Mouse (Mus musculus) liver, embryonic 11.5 days (tissue): ENCODE data around the gene H2-DMb1. TPM values are rescaled to one million over a fixed set of nuclear protein-coding genes. Genes with fewer than 3 reads are reported as not detected.

Experiments
- ATAC-seq: fragments of 200-750 bp; cut with Nextera tagmentation; replicated peaks from 2 replicates; pipeline ENCODE4 v1.8.0; 2017; ENCODE audit warnings: moderate number of reproducible peaks, mild to moderate bottlenecking, moderate TSS enrichment, moderate library complexity; ENCODE audit not compliant: low FRiP score
- DNase-seq: peaks from one replicate; pipeline ENCODE4 v3.0.0-alpha.2; 2017; ENCODE audit warnings: low spot score
- H3K27ac ChIP-seq: fragments of 300-500 bp; sonication (generic); 2 replicates; pipeline ENCODE4 v1.5.1; 2014; ENCODE audit warnings: mild to moderate bottlenecking, low read depth, low read length, control low read depth
- H3K27me3 ChIP-seq: fragments of 300-500 bp; sonication (generic); replicated peaks from 2 replicates; pipeline ENCODE4 v1.6.1; 2014; ENCODE audit warnings: low read length, mixed read lengths; ENCODE audit not compliant: control insufficient read depth, insufficient read depth
- H3K36me3 ChIP-seq: fragments of 300-500 bp; sonication (generic); 2 replicates; pipeline ENCODE4 v1.6.1; 2014; ENCODE audit warnings: mild to moderate bottlenecking, low read length, moderate library complexity, mixed read lengths; ENCODE audit not compliant: control insufficient read depth, insufficient read depth
- H3K4me1 ChIP-seq: fragments of 300-500 bp; sonication (generic); replicated peaks from 2 replicates; pipeline ENCODE4 v1.6.1; 2014; ENCODE audit warnings: low read length, mixed read lengths; ENCODE audit not compliant: control insufficient read depth, insufficient read depth
- H3K4me2 ChIP-seq: fragments of 300-500 bp; sonication (generic); 2 replicates; pipeline ENCODE4 v1.6.1; 2014; ENCODE audit warnings: mild to moderate bottlenecking, control low read depth, moderate library complexity
- H3K4me3 ChIP-seq: fragments of 300-500 bp; sonication (generic); 2 replicates; pipeline ENCODE4 v1.5.1; 2014; ENCODE audit warnings: low read depth, low read length, control low read depth
- H3K9ac ChIP-seq: fragments of 300-500 bp; sonication (generic); 2 replicates; pipeline ENCODE4 v1.6.1; 2014; ENCODE audit warnings: low read depth, low read length, control low read depth
- H3K9me3 ChIP-seq: fragments of 300-500 bp; sonication (generic); 2 replicates; pipeline ENCODE4 v1.6.1; 2016; ENCODE audit warnings: low read length, inconsistent platforms, mixed read lengths; ENCODE audit not compliant: control insufficient read depth
- WGBS: fragments of 180-500 bp; shearing (Covaris S2); extraction: QIAGEN DNeasy Blood & Tissue Kit; methylation state at CpG from one replicate; pipeline ENCODE4 v1.1.7; 2014; 5-methylcytosine and 5-hydroxymethylcytosine counted together
- polyA plus RNA-seq: library from polyadenylated mRNA; unstranded; fragments of >200 nt; fragmentation: Nextera tagmentation; extraction: Ambion mirVana; gene quantifications from 2 replicates; pipeline ENCODE4 v1.2.1, GENCODE M21; 2014

Gene H2-DMb1
- polyA plus RNA-seq, 1 experiment from 2014 or later: 0.19 TPM

DNA sequence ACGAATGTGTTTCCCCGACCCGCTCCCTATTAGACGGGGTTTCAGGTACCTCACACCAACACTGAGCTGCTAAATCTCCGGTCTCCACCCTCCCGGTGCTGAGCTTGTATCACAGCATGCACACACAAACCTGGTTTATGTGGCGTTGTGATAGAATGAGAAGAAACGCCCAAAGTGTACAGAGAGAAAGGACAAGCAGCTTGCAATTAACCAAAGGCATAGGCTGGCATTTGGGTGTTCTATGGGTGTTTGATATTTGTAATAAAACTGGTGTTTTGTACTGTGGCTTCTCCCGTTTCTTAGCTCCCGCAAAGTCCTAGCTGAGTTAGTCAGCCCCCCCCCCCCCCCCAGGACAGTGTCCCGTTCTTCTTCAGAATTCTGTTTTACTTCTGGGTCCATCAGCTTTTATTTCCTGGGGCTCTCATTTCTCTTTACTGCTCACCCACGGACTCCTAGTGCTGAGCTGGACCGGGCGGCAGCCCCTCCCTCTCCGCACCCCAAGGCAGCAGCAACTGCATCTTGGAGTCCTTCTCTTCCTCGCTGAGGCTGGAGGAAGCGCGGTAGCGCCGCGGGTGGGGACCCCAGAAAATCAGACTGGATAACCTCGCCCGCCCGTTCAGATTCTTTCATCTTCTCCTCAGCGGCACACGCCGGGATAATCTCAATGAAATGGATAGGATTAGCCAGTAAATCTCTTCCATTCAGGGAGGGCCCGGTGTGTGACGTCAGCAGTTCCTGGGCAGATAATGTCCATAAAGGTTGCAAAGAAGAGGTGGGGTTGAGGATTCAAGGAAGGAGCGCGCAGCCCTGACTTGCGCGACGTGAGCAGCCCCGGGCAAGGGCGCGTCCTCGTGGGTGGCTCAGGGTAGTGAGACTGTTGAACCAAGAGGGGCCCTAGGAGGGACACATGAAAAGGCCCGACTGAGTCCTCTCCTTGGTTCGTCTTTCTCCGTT is 44.3 kb downstream of the H2-DMb1 start, which contains the start of gene Psmb8:
Gene Psmb8, plus strand, starts transcription at position 781 of the 954 bp plus-strand sequence.
- no peaks in the 10 kb centered on the region for H3K9me3 ChIP-seq
- DNase-seq: peak; percentile 73
- peak within 1 kb of the TSS; percentile 63 for H3K4me2 ChIP-seq
- H3K4me3 ChIP-seq: peak within 1 kb of the TSS; percentile 46
- WGBS: 5% methylated on average over 41 of the region's 41 CpGs
- H3K27me3 ChIP-seq: peaks cover 79% of the 10 kb centered on the region
- H3K9ac ChIP-seq: peak within 1 kb of the TSS; percentile 37; the same call in 1 of the 2 replicates
- H3K36me3 ChIP-seq: no peaks in the 10 kb centered on the region
- no peak; the same call in 1 of the 2 replicates for ATAC-seq
- H3K4me1 ChIP-seq: peaks cover 11% of the 10 kb centered on the region
- no peak within 1 kb of the TSS for H3K27ac ChIP-seq

DNA sequence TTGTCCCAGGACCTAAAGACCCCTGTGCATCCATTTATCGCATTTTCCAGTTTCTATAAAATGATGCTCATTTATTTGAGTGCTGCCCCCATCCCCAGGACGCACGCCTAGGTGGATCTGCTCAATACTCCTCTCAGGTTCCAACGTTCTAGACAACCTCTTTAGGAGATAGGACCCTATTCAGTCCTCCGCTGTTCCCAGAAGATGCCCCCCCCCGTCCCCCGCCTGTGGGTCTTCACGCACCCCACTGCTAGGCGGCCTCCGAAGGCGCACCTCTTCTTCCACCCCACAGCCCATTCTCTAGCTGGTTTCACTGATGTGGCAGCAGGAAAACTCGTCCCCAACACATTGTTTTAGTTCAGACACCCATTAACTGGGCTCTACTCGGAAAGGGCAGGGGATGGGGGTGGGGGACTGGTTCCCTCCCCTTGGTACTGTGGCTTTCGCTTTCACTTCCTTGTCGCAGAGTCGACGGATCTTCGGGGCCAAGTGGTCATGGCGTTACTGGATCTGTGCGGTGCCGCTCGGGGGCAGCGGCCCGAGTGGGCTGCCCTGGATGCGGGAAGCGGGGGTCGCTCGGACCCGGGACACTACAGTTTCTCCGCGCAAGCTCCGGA is 45.1 kb downstream of the H2-DMb1 start:
- Histone ChIP-seq H3K9me3 (no peaks in the 10 kb centered on the region), H3K4me1 (peaks cover 11% of the 10 kb centered on the region), H3K36me3 (no peaks in the 10 kb centered on the region), H3K27ac (no peak overlapping the region), H3K4me3 (peak overlapping the region; percentile 46), H3K9ac (peak overlapping the region; percentile 37; the same call in 1 of the 2 replicates), H3K4me2 (peak overlapping the region; percentile 63), H3K27me3 (peaks cover 73% of the 10 kb centered on the region)
- DNase-seq (no peak), ATAC-seq (no peak)
- WGBS: 2% methylated on average over 32 of the region's 32 CpGs

GRCm38 (mm10) chr17:34198521-34198912 is 45.6 kb downstream of the H2-DMb1 start:
- Histone ChIP-seq H3K36me3 (no peaks in the 10 kb centered on the region), H3K4me3 (peak overlapping the region; percentile 46), H3K27ac (no peak overlapping the region), H3K9ac (peak overlapping the region; percentile 37; the same call in 1 of the 2 replicates), H3K4me1 (peaks cover 11% of the 10 kb centered on the region), H3K4me2 (peak overlapping the region; percentile 63), H3K27me3 (peaks cover 71% of the 10 kb centered on the region), H3K9me3 (no peaks in the 10 kb centered on the region)
- ATAC-seq: no peak
- DNase-seq: no peak
- 13% methylated on average over 11 of the region's 11 CpGs for WGBS

GRCm38 (mm10) chr17:34199050-34199619 is 46.3 kb downstream of the H2-DMb1 start:
- no peak overlapping the region for H3K27ac ChIP-seq
- ATAC-seq (no peak), DNase-seq (no peak)
- H3K4me1 ChIP-seq: peaks cover 11% of the 10 kb centered on the region
- H3K4me2 ChIP-seq: no peak overlapping the region
- H3K27me3 ChIP-seq: peaks cover 64% of the 10 kb centered on the region
- WGBS: 67% methylated on average over 12 of the region's 12 CpGs
- H3K4me3 ChIP-seq: no peak overlapping the region
- H3K9ac ChIP-seq: no peak overlapping the region
- no peaks in the 10 kb centered on the region for H3K9me3 ChIP-seq
- H3K36me3 ChIP-seq: no peaks in the 10 kb centered on the region

GRCm38 (mm10) chr17:34200047-34200446 is 47.2 kb downstream of the H2-DMb1 start:
- Histone ChIP-seq H3K27me3 (peaks cover 55% of the 10 kb centered on the region), H3K9ac (no peak overlapping the region), H3K4me3 (no peak overlapping the region), H3K36me3 (no peaks in the 10 kb centered on the region), H3K4me1 (peaks cover 16% of the 10 kb centered on the region), H3K4me2 (no peak overlapping the region), H3K27ac (no peak overlapping the region), H3K9me3 (no peaks in the 10 kb centered on the region)
- ATAC-seq (no peak), DNase-seq (no peak)
- WGBS: 84% methylated on average over 10 of the region's 10 CpGs

DNA sequence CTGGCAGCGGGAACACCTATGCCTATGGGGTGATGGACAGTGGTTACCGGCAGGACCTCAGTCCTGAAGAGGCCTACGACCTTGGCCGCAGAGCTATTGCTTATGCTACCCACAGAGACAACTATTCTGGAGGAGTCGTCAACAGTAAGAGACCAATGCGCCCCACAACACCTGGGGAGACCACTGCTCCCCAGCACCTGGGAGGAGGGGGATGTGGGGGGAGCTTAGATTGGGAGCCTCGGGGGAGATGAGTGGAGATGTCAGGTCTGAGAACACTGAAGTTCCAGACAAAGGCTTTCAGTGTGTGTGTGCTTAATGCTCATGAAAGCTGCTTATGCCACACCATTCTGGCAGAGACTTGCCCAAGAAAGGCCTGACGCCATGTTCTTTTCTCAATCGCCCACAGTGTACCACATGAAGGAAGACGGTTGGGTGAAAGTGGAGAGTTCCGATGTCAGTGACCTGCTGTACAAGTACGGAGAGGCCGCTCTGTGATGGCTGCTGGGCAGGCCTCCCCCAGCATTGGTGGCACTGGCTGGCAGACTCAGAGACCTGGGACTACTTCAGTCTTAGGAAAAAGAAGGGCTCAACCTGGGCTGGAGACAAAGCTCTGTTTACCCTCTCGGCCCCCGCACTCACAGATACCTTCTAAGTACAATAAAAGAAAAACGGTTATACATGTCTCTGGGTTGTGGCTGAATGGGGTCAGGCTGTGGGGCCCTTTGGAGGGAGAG is 48.1 kb downstream of the H2-DMb1 start:
- no peak overlapping the region for H3K9ac ChIP-seq
- WGBS: 83% methylated on average over 16 of the region's 16 CpGs
- H3K4me2 ChIP-seq: no peak overlapping the region
- no peak overlapping the region for H3K4me3 ChIP-seq
- peaks cover 21% of the 10 kb centered on the region for H3K4me1 ChIP-seq
- H3K9me3 ChIP-seq: no peaks in the 10 kb centered on the region
- no peak overlapping the region for H3K27ac ChIP-seq
- DNase-seq: no peak
- peaks cover 46% of the 10 kb centered on the region for H3K27me3 ChIP-seq
- ATAC-seq: no peak
- H3K36me3 ChIP-seq: no peaks in the 10 kb centered on the region

DNA sequence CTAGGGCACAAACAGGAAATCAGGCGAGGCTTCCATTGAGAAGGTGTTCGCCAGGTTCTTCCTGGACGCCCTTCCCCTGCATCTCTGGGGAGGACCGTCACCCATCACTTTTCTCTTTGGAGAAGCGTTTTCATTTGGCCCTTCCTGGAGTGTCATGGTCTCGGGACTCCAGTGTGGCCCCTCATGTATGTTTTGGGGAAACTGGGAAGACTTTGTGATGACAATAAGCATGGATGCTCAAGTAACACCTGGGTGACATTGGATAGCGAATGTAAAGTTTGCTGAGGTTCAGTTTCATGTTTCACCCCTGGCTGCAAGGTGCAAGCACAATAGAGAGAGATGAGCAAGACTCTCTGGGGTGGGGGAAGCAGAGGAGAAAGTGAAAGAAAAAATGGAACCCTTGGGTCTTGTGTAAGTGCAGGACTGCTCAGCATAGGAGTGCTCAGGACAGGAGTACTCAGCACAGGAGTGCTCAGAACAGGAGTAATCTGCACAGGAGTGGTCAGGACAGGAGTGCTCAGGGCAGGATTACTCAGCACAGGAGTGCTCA is 48.7 kb downstream of the H2-DMb1 start:
- no peak for ATAC-seq
- Histone ChIP-seq H3K9ac (no peak overlapping the region), H3K4me3 (no peak overlapping the region), H3K36me3 (no peaks in the 10 kb centered on the region), H3K9me3 (no peaks in the 10 kb centered on the region), H3K27me3 (peaks cover 40% of the 10 kb centered on the region), H3K4me1 (peaks cover 21% of the 10 kb centered on the region), H3K27ac (no peak overlapping the region), H3K4me2 (no peak overlapping the region)
- no peak for DNase-seq
- whole genome bisulfite sequencing: 65% methylated on average over 7 of the region's 7 CpGs
